Mouse (Mus musculus) kidney, postnatal 14 days (tissue): Measurements from ENCODE around the gene Mapk7.
A peak's percentile ranks its signal among the peaks of the same experiment; 100 is the strongest.

Experiments used
- DNase-seq: peaks from one replicate; pipeline ENCODE4 v3.0.0; 2022; ENCODE audit warnings: mixed read lengths

Mapk7 gene

DNA sequence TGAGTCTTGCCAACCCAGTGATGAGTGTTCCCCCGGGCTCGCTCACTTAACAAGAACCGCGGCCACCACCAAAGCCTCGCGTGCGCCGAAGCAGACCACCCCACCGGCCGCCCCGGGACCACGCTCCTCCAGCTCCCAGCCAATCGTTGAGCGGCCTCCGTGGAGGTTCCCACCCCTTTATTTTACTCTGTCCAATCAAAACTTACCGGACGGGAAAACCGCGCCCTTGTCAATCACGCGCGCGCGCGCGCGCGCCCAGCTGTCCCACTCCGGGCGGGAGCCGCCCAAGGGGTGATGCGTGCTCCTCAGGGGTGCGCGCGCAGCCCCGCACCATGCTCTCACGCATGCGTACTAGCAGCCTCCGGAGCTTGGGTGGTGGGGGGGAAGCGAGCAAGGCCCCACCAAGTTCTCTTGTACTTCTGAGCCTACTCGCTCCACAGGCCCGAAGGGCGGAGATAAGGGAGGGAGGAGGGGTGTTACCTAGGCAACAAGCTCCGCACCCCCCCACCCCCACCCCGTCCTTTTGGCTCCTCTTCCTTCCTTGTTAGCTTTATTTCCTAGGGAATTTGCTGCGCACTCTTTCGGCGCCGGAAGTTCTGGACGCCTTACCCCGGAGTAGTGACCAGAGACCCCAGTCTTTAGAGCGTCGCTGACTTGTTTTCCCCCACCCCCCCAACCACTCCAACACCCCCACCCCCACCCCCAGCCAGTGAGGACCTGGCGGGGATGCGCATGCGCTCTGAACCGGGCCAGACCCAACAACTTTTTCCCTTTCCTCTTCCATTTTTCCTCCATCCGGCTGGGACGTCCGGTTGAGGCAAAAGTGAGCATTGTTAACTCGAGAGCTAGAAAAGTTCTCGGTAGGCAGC, at the start of gene Mapk7:
TSS of gene Mapk7 (minus strand) at position 278 of the 869 bp plus-strand sequence.
- DNase-seq, result peak; percentile 99

GRCm38 (mm10) chr11:61541106-61541505, 46.9 kb upstream of the Mapk7 start:
- no peak for DNase-seq

GRCm38 (mm10) chr11:61540642-61541041, 46.4 kb upstream of the Mapk7 start:
- DNase-seq, result no peak

- no peak for DNase-seq
These were observed 43.2 kb upstream of the Mapk7 start for GRCm38 (mm10) chr11:61537362-61537761.

DNA sequence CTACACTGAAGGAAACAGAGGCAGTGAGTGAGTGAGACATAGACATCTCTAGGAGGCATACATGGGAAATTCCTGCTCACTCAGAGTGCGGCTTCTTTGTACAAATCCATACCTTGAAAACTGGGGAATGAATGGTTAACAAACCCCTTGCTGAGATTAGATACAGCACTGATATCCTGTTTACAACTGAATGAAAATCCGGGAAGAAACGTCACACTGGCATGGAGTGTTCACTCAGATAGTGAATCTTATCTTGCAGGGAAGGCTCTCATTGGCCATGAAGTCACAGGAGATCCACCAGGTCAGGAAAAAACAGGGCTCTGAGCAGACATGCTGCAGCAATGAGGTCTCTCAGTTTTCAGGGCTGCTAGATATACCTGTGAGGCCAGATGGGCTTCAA, 42.7 kb upstream of the Mapk7 start:
- DNase-seq, result no peak

DNA sequence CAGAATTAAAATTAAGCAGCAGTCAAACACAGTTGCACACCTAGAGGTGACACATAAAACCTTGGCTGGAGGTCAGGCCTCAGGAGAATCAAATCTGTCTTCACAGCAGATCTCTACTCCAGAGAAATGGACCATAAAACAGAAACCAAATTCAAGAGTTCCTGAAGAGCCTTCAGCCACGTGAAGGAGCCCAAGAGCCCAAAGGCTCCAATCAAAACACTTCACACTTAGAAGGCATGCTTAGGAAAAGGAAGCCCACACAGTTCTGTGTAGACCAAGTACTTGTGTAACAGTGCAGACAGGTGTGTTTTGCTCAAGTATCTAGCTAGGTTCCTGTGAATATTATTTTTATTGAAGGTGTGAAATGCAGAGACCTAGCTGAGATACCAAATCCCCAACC, 41.3 kb upstream of the Mapk7 start:
- DNase-seq, result no peak

DNA sequence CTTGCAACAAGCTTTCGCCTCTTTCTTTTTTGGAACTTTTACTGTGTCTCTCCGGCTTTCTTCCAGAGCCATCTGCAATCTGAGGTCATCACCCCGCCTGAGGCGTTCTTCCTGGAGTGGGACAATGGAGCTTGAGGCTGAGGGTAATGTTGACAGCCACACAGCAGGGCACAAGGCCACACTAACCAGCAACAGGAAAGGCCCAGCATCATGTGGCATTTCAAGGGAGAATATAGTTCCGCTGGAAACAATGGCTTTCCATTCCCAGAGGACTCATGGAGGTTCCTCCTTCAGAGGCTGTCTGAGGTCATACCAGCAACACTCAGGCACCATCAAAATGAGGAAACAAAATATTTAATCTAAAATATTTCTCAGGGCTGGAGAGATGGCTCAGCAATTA, 39.4 kb upstream of the Mapk7 start:
- peak; percentile 74 for DNase-seq

DNA sequence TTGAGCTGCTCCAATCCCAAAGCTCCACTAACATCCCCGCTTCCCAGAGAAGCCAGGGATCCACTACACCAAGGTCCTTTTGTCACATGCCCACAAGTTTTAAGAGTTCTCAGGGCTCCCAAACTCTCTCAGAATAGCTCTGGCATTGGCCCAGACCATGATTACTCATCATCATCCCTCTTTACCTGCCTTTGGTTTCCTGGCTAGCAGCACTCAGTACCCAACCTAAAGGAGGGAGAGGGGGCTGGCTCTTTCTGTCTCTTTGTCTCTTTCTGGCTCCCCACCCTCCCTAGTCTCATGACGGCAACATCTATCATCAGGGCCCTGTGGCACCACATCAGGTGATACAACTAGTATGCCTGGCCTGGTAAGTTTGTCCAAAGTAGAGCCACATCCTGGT, 38.6 kb upstream of the Mapk7 start:
- peak; percentile 48 for DNase-seq

- peak; percentile 68 for DNase-seq
These were observed 35.1 kb upstream of the Mapk7 start for GRCm38 (mm10) chr11:61529268-61529713.

GRCm38 (mm10) chr11:61526872-61527271, 32.7 kb upstream of the Mapk7 start:
- no peak for DNase-seq

DNA sequence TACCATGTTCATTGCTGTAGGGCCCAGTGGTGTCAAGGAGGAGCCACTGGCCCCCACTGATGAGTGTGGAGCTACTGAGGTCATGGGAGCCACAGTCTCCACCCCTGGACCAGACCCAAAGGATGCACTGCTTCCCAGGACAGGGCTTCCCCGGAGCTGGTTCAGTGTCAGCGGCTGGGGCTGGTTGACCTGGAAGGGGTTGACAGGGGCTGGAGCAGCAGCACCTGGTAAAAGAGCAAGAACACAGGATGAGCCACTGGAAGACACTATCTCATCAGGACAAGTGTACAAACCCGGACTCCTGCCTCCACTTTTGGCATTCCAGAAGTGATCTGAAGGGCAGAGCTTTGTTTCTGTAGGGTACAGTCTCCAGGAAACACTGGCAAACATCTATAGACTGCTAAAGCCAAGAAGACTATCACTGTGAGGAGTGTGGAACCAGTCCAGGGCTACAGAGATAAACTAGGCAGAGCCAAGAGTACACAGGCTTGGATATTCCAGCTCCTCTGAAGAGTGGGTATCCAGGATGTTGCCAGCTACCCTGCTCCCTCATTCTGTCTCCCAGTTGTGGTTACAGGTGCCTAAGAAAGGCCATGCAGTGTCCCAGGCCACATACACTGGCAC, 25.4 kb upstream of the Mapk7 start:
- no peak for DNase-seq

- no peak for DNase-seq
These were observed 24.7 kb upstream of the Mapk7 start for GRCm38 (mm10) chr11:61518871-61519270.

GRCm38 (mm10) chr11:61517971-61518370, 23.8 kb upstream of the Mapk7 start:
- no peak for DNase-seq

DNA sequence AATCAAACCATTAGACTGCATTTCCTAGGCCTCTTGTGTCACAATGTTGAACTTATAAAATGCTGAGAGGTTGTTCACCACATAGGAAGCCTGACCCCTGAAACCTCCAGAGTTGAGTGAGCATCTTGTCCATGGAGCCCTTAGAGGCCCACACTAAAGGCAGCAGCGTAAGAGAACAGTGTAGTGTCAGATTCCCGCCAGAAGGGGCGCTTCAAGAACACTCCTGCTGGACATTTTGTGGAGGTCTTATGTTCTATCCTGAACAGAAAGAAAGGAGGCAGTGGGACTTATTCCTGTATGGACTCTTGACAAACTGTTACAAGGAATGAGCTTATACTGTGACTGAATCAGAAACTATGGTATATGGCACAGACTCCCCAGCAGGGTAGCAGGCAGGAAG, 20.7 kb upstream of the Mapk7 start:
- DNase-seq, result peak; percentile 65

DNA sequence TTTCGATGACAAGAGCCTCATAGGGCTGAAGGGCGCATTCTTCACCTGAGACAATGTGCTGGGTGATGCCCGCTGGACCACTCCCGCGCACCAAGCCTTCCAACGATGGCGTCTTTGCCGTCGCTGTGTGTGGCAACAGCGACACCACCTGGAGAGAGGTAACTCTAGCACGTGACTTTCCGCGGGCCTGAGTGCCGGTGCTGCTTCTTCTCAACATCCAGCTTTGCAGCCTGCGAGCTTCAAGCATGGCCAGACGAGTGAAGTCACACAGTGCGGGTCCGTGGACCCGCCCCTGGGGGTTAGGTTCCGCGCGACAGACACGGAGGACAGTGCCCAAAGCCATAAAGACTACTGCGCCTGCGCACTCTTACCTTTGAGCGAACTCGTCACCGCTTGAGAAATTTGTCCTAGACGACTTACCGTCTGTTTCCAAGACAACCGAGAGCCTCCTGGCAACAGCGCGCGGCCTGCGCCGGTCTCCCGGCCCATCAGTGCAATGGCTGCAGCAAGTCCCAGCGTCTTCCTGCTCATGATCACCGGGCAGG, 10.6 kb upstream of the Mapk7 start, which contains the start of gene B9d1:
TSS of gene B9d1 (plus strand) at position 432 of the 545 bp plus-strand sequence.
- DNase-seq, result peak; percentile 97

DNA sequence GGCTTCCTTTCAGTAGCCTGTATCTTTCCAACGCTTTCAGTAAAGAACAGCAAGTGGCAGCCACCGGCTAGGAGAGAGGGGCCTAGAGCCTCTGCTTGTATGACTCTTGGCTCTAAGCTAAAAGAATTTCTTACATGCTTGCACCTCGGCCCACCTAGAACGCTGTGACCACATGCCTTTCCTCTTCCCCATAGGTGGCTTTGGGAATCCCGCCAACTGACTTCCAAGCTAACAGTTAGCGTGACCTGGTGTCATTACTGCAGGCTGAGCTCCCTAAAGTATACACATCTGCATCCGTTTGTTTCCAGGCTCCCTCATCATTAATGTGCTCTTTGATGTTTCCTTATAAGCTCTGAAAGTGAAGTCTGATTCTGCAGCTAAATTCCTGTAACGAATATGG, 9.7 kb upstream of the Mapk7 start:
- no peak for DNase-seq

DNA sequence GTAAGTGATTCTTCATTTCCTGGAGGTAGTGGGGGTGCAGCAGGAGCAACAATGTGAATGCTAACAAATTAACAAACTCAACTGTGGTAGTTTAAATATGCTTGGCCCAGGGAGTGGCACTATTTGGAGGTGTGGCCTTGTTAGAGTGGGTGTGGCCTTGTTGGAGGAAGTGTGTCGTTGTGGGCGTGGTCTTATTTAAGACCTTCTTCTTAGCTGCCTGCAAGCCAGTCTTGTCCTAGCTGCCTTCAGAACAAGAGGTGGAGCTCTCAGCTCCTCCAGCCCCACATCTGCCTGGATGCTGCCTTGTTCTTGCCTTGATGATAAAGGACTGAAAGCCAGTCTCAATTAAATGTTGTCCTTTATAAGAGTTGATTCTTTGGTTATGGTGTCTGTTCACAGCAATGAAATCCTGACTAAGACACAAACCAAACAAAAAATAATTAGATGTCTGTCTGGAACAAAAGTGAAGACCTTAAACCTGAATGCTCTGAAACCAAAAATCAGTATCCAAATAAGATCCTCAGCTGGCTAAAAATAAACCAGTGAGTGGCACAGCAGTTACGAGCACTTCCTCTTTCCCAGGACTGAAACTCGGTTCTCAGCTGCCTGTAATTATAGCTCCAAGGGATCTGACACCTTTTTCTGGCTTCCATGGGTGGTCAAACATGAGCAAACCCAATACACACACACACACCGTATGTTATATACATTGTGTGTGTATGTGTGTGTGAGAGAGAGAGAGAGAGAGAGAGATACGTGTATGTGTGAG, 4.7 kb upstream of the Mapk7 start:
- DNase-seq, result no peak

DNA sequence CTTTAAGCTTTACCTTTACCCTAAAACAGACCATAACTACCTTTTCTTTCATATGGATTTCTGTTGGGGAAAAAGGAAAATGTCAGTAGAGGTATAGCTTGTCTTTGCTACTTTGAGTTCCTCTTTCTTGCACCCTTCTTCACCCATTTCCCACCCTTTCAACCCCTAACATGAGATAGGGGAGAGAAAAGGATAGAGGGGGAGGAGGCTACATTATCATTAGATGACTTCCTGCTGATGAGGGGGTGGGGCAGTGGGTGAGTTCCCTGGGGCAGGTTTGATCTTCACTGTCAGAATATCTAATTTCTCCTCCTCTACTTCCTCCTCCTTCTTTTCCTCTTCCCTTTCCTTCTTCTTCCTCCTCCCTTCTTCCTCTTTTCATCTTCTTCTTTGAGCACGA, 3.3 kb upstream of the Mapk7 start:
- no peak for DNase-seq

- no peak for DNase-seq
These were observed 1.3 kb upstream of the Mapk7 start for GRCm38 (mm10) chr11:61495528-61495927.

- DNase-seq, result peak; percentile 44
These were observed 579 bp downstream of the Mapk7 start for GRCm38 (mm10) chr11:61493525-61494128.

- DNase-seq, result no peak
These were observed 1.3 kb downstream of the Mapk7 start for GRCm38 (mm10) chr11:61492749-61493401.

DNA sequence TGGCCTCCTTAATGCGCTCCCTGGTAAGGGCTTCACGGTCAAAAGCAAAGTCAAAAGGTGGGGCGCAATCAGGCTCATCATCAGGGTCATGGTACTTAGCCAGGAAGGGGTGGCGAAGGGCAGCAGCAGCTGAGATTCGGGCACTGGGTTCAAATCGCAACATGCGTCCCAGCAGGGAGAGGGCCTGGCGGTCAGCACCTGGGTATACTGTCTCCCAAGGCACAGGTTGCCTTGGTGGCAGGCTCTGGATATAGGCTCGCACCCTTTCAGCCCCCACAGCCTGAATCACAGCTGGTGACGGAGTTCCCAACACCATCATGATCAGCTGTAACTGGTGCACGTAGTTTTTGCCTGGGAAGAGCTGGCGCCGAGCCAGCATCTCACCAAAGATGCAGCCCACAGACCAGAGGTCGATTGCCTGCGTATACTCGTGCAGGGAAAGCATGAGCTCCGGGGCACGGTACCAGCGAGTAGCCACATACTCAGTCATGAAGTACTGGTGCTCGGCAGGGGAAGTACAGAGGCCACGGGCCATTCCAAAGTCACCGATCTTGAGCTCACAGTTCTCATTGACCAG, 3.2 kb downstream of the Mapk7 start:
- DNase-seq, result no peak
